Mouse (Mus musculus): ENCODE measurements around the gene Olfr508. TPM values are rescaled to one million over a fixed set of nuclear protein-coding genes. Genes with fewer than 3 reads are reported as not detected.

Gene Olfr508
- polyA plus RNA-seq (2012): not detected in 2 replicates

DNA sequence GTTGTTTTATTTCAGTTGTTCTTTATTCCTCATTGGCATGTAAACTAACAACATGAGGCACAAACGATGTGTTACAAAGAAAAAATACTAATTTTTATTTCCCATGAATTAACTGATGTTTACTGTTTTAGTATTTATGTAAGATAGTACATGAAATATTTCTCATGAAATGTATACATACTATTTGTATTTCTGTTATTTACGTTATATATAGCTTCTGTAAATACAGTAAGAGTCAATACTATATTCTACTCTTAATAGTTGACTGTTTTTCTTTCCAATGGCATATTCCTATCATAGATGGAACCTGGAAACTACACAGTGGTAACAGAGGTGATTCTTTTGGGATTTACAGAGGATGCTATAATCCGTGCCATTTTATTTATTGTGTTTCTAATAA, at the start of gene Olfr508:
TSS of gene Olfr508 (plus strand) at position 301 of the 400 bp plus-strand sequence.
- TF ChIP-seq GATA1 (IDR thresholded peaks at IDR 0.05; ENCODE audit: low read length): no peak

DNA sequence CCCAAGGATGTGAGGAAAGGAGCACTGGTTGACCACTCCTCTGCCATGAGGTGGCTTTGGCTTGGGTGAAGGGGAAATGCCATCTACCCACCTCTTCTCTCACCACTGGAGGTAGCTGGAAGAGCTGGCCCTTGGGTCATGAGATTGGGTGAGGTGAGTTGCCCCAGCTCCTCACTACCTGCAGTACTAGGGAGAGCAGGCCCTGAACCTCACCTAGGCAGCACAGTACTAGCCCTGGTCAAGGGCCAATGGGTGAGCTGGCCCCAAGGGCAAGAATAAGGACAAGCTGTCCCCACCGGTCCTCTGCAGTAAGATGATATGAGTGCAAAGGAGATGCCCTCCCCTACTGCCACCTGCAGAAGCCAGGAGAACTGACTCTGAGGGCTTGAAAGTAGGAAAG, 40.0 kb upstream of the Olfr508 start:
- no peak for TF ChIP-seq GATA1 (IDR thresholded peaks at IDR 0.05; ENCODE audit: low read length)

GRCm38 (mm10) chr7:108610487-108610886, 19.3 kb upstream of the Olfr508 start, which contains the start of gene Olfr506:
Gene Olfr506 (plus strand): TSS chr7:108610787.
- no peak for TF ChIP-seq GATA1 (IDR thresholded peaks at IDR 0.05; ENCODE audit: low read length)

GRCm38 (mm10) chr7:108614110-108614509, 15.7 kb upstream of the Olfr508 start:
- no peak for TF ChIP-seq GATA1 (IDR thresholded peaks at IDR 0.05; ENCODE audit: low read length)

DNA sequence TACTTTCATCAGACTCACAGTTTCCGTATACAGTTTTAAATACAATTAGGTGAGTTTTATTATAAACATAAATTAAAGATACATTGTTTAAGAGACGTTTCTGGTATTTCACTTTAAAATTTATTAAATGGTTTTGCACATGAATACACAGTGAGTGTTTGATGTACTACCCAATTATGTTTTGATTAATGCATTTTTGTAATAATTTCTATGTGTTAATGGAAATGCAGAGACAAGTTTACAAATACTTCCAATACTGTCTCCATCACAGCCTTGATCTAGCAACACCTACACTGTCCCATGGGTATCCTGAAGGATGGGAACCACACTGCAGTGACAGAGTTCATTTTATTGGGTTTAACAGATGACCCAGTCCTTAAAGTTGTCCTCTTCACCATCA, 8.3 kb upstream of the Olfr508 start, which contains the start of gene Olfr507:
TSS of gene Olfr507 (plus strand) at position 301 of the 400 bp plus-strand sequence.
- no peak for TF ChIP-seq GATA1 (IDR thresholded peaks at IDR 0.05; ENCODE audit: low read length)

DNA sequence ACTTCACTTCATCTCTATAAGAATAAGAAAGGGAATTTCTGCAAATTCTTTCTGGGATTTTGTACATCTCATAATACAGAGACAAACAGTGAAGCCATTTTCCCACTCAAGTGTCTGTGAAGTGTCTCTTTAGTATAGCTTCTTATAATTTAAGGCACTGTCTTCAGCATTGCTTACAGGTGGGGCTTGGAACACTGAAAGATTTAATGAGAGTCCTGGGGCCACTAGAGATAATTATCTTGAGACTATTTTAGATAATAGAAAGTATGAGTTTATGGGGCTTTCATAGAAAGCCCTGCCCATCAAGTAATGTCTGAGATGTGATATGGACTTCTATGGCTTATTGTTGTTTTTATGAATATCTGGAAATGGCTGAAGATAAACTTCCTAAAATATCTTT, 22.0 kb downstream of the Olfr508 start, which contains the start of gene Olfr509:
TSS of gene Olfr509 (minus strand) at position 101 of the 400 bp plus-strand sequence.
- no peak for TF ChIP-seq GATA1 (IDR thresholded peaks at IDR 0.05; ENCODE audit: low read length)

- no peak for TF ChIP-seq GATA1 (IDR thresholded peaks at IDR 0.05; ENCODE audit: low read length)
These were observed 32.6 kb downstream of the Olfr508 start for GRCm38 (mm10) chr7:108662419-108662818.

DNA sequence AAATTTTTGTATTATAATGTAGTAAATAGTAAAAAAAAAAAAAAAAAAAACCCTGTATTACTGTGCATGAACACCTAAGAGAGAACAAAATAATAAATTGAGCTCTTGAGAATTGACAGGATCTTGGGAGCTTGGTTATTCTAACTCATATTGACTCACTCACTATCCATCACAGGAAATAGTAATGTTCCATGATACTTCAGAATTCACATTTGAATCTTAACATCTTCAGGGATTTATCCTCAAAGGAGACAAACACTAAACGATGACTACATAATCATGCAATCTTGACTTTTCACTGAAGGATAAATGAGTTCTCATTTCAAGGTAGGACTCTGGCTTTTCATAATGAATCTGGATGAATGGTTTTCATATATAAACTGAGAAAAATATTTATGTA, 36.3 kb downstream of the Olfr508 start, which contains the start of gene Olfr510:
TSS of gene Olfr510 (plus strand) at position 301 of the 400 bp plus-strand sequence.
- no peak for TF ChIP-seq GATA1 (IDR thresholded peaks at IDR 0.05; ENCODE audit: low read length)

- TF ChIP-seq GATA1 (IDR thresholded peaks at IDR 0.05; ENCODE audit: low read length): no peak
These were observed 41.3 kb downstream of the Olfr508 start for GRCm38 (mm10) chr7:108671058-108671457.

GRCm38 (mm10) chr7:108678886-108679285, 49.1 kb downstream of the Olfr508 start:
- TF ChIP-seq GATA1 (IDR thresholded peaks at IDR 0.05; ENCODE audit: low read length): no peak

Other genes with a start within 250 kb of the Olfr508 start
- gene Olfr495, start 236.8 kb upstream of the Olfr508 start, polyA plus RNA-seq (2012): not detected in 2 replicates
- not detected in 2 replicates for gene Olfr497, start 209.6 kb upstream of the Olfr508 start, polyA plus RNA-seq (2012)
- gene Olfr498, start 164.7 kb upstream of the Olfr508 start, polyA plus RNA-seq (2012): not detected in 2 replicates
- not detected in 2 replicates for gene Olfr502, start 104.9 kb upstream of the Olfr508 start, polyA plus RNA-seq (2012)
- not detected in 2 replicates for gene Olfr503, start 85.5 kb upstream of the Olfr508 start, polyA plus RNA-seq (2012)
- not detected in 2 replicates for gene Olfr504, start 64.2 kb upstream of the Olfr508 start, polyA plus RNA-seq (2012)
- gene Olfr506, start 19.2 kb upstream of the Olfr508 start, polyA plus RNA-seq (2012): not detected in 2 replicates
- not detected in 2 replicates for gene Olfr507, start 8.2 kb upstream of the Olfr508 start, polyA plus RNA-seq (2012)
- gene Olfr509, start 21.9 kb downstream of the Olfr508 start, polyA plus RNA-seq (2012): not detected in 2 replicates
- gene Olfr510, start 36.4 kb downstream of the Olfr508 start, polyA plus RNA-seq (2012): not detected in 2 replicates
- not detected in 2 replicates for gene Olfr512, start 83.3 kb downstream of the Olfr508 start, polyA plus RNA-seq (2012)
- not detected in 2 replicates for gene Olfr513, start 121.0 kb downstream of the Olfr508 start, polyA plus RNA-seq (2012)
- not detected in 2 replicates for gene Olfr514, start 196.0 kb downstream of the Olfr508 start, polyA plus RNA-seq (2012)
- not detected in 2 replicates for gene Olfr516, start 220.5 kb downstream of the Olfr508 start, polyA plus RNA-seq (2012)
- gene Olfr517, start 242.4 kb downstream of the Olfr508 start, polyA plus RNA-seq (2012): not detected in 2 replicates